Mouse (Mus musculus) forelimb bud, embryonic 11.5 days (tissue): ENCODE measurements around the gene Akap8l.

Experiments
- DNase-seq: peaks from one replicate; pipeline ENCODE4 v3.0.0-alpha.2; 2012; ENCODE audit warnings: low read depth, low spot score

Gene Akap8l

DNA sequence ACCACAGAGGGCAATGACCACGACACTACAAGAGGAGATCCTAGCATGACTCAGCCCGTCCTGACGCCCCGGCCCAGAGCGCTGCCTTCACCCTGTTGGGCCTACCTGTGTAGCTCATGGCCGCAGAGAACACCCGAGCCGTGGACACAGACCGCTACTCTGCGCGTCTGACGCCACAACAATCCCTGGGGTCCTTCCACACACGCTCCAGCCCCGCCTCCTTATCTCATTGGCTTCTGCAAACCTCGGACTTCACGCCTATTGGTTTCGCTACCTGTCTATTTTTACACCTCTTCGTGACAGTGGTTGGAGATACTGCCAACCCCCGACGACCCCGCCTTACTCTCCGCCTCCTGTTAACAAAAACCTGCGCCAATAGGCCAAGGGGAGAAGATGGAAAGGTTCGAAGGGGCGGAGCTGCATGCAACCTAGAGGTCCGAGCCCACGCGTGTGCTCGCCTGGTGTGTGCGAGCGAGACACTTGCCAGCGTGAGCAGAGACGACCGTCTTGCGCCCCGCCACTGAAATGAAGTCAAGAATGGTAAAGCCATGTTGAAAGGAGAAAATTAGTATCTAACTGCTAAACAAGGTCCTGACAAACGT is at the start of gene Akap8l:
Gene Akap8l, minus strand, starts transcription at position 226 of the 602 bp plus-strand sequence.
- DNase-seq: peak; percentile 97

DNA sequence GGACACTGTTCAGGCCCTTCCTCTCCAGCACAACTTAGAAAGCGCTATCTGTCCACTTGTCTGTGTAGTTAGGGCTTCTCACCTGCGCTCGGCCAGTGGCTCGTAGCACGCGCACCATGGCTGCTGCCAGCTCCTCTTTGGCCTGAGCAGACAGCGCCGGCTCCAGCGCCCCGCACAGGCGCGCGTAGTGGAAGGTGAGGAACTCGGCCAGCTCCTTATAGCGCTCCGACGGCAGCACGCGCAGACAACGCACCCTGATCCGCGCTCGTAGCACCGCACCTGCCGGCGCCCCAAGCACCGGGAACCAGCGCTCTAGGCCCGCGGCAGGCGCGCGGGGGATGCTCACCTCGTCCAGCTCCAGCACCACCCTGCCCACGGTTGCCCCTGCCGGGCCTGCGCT is 45.9 kb upstream of the Akap8l start:
- no peak for DNase-seq

DNA sequence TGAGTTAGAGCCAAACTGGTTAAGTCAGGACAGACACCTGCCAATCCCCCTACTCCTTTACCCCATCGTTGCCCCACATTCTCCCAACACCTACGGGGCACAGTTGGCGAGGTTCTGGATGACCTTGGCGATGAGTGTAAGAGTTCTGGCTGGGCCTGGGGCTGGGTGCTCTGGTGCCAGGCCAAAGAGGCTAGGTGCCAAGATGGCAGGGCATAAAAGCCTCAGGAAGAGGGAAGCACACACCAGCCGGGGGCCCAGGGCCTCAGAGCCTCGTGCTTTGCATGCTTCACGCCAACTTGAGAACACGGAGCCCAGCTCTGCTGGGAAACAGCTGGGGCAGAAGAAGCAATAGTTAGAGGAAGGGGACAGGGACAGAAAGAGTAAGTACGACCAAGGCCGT is 43.5 kb upstream of the Akap8l start:
- DNase-seq: no peak

DNA sequence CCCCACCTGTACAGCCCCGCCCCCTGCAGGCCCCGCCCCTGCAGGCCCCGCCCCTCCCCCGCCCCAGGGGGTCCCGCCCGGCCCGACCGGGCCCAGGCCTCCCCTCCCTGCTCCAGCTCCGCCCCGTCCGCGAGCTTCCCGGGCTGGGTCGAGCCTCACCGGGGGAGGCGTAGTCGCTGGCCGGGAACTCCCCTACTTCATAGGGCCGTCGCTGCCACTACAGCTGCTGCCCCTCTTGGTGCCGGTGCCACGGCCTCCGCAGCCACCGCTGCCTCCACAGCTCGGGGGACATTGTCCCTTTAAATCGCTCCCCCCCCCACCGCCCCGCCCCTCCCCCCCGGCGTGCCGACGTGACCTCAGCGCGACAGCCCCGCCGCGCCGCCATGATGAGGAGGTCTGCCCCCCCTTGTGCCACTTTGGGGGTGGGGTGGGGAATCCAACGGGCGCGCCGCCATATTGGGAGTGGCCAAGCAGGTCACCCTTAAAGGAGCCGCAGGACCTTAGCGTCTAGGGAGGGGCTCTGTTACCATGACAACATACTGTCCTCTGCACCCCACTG is 38.8 kb upstream of the Akap8l start, which contains the start of gene Wiz:
Gene Wiz, minus strand, starts transcription at position 339 of the 559 bp plus-strand sequence.
- DNase-seq: peak; percentile 85

DNA sequence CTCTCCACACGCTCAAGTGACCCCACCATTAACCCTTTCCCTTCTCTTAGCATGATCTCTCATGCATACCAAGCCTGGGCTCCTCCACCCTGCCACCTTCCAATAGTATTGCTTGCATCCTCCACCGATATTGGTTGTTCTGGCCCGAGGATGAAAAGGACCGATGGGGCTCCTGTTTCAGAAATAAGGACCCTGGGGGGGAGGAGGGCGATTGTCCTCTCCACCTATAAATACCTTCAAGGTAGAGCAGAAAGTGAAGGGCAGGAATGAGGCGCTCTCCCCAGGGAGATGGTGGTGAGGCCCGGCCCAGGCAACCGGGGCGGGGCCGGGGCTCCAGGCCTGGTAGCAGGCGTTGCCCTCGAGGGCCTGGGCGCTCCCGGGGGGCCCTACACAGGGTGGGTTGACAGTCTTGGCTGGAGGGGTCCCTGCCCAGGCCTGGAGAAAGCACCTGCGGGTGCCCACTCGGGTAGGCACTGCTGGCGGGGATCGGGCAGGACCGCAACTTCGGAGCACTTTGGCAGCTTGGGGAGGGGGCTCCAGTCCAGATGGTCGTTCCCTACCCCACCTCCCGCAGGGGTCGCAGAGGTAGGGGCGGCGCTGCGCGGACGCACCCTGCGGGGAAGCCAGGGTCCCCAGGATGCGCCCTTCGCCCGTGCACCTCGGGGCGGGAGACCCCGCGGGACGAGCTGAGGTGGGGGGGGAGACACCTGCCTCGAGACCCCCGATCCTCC is 38.1 kb upstream of the Akap8l start:
- DNase-seq: no peak

DNA sequence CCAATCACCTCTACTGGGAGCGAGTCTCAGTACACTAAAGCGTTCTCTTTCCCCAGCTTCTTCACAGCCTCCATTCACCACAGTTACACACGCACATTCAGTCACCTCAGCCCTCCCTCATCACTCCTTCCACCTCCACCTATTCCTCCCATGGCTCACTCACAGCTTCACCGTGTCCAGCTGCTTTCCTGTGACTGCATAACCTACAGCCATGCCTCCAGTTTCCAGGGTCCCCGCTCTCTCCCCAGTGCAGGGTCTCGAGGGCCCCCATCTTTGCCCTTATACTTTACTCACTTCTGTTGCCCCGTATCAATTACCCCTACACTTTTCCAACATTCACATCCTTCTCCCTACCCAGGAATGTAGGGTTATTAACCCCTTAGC is 37.6 kb upstream of the Akap8l start:
- DNase-seq: no peak

DNA sequence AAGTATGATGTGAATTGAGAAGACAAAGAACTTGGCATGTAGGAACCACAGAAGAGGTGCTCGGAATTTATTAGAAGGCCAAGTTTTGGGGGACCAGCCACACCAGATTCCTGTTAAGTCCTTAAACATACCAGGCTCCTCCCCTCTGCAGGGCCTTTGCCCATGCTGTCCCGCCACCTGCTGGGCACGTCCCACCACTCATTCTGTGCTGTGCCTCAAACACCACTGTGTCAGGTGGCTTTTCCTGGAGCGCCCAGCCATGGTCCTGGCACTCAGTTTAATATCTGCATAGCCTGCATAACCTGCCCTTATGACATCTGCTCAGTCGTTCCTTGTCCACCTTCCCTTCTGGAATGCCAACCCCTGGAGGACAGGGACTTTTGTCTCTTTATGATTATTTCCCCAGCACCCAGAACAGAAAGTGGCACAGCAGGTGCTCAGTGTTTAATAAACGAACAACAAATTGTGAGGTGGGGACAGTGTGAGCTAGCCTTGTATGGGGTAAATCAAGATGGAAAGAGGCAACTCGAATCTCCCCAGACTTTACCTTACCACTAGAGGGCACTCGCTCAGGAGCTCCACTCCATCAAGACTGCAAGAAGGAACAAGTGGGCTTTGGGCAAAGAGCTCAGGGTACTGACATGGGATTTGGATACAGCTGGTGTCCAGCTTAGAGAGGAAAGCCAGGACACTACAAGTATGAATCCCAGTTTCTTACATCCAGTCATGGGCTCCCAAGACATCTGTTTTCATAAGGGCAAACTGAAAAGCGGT is 36.4 kb upstream of the Akap8l start:
- DNase-seq: no peak

DNA sequence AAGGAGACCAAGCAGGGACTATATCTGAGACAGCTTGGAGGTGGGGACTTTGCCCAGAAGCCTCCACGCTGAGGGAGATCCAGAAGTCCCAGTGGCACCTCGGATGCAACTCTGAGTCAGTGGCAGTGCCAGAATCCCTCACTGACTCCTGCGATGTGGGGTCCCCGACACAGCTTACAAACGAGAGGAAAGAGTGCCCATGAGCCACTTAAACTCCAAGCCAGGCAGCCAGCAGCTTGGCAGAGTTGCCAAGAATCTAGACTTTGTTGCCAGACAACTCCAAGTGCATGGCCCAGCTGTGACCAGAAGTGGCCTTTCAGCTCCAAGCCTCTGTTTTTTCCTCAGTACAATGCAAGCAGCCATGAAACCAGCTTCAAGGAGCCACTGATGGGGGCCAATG is 33.3 kb upstream of the Akap8l start:
- DNase-seq: no peak

DNA sequence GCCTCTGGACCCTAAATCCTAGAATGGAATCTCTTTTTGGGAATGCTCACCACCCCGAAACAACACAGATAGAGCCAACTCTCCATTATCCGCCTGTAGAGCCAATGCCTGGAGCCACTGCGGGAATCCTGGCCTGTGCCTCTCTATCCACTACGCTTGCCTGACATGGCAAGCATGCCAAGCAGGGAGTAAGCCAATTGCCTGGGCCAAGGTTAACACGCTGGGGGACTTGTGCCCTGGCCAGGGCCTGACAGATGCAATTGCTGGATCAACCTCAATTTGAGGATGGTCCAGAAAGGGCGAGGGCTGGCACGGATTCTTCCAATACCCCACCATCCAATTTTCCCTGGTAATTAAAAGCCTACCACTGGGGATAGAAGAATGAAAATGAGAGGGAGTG is 32.2 kb upstream of the Akap8l start:
- DNase-seq: no peak

DNA sequence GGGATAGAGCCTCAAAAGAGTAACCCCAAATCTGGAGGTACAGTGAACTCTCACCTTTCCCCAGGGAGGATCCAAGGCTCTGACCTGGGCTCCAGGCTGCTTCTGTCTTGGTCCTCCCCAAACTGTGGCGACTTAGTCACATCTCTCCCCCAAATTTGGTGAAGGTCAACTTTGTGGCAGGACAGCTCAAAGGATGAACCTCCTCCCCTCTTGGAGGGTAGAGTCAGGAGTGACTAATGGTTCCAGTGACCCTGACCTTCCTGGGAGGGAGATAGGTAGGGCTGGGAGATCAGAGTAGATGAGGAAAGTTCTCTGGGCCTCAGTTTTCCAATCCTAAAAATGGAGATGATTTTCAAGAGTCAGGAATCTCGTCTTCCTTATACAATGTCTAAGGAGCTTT is 28.4 kb upstream of the Akap8l start:
- no peak for DNase-seq

DNA sequence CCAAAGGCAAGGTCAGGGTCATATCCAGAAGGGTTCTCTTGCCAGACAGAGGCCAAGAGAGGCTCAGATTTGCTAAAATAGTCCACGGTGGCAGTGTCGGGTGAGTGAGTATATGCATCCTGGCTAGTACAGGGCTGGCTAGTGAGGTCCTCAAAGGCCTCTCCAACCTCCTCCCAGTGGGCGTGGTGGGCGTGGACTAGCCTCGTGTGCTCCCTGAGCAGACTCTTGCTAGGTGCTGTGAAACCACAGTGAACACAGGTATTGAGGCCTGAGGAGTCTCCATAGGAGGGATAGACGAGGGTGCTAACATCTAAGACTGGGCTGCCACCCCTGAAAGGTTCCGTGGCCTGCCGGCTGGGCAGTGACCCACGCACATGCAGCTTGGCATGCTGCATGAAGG is 26.7 kb upstream of the Akap8l start:
- no peak for DNase-seq

DNA sequence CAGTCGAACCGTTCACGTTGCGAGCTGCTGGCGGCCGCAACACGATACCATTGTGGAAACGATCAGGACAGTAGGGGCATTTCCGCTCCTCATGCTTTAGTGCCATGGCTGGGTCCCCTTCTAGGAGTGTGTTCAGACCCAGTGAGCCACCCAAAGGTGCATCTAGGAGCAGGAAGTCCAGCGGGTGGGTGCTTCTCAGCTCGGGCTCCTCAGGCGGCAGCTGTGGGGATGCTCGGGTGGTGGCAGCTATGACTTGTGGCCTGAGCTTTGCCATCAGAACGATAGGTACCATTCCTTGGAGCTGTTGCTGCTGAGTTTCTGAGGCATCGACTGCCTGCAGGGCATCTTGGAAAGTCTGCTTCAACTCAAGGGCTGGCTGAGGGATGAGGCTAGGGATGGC is 26.1 kb upstream of the Akap8l start:
- DNase-seq: no peak

DNA sequence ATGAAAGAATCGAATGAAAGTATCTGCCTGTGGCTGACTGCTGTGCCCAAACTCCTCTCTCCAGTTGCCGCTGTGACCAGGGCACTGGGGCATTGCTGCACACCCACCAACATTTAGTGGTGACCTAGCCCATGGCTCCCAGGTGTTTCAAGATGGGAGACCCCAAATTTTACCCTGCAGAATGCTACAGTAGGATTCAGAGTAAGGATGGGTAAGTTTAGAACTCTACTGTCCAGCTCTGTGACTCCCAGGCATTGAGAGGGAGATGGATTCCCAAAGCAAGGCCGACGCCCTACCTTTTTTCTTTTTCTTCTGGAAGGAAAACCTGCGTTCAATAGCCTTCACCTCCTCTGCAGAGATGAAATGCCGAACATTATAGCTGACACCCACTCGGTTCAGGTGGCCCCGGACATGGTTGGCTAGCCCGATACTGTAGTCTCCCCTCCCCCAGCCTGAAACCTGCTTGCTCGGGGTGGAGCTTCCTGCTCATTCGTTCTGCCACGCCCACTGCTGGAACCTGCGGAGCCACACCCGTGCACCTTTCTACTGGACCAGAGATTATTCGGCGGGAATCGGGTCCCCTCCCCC is 18.7 kb upstream of the Akap8l start:
- no peak for DNase-seq

DNA sequence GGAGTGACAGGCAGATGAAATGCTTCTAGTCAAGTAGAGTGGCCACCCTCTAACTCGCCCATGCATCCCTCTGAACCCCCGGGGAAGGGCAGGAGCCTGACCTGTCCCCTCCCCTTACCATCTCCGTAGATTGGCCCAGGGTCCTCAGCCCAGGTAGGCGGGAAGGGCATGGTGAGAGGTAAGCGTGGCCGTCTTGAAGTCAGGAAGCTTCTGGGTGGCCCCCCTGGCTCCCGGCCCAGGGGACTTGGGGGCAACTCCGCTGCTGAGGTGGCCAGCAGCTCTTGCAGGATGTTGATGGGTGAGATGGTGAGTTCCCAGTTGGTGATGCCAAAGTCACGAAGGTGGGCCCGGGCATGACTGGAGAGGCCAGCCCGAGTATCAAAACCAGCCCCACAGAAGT is 17.3 kb upstream of the Akap8l start:
- DNase-seq: no peak

DNA sequence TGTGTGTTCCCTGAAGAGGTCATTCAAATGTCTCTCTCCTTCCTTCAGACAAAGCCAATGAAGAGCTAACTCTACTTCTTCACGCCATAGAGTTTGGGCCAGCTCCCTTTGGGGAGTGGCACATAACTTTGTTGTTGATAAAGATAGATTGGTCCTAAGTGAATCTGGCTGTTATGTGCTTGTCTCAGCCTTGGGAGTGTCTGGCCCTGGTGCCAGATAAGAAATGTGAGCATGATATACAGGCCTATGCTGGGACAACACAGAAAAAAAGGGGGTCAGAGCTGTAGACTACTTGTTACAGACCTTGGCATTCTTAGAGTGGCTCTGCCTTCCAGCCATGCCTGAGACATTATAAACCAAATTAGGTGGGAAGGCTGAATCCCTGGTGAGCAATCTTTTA is 14.9 kb upstream of the Akap8l start:
- DNase-seq: no peak

DNA sequence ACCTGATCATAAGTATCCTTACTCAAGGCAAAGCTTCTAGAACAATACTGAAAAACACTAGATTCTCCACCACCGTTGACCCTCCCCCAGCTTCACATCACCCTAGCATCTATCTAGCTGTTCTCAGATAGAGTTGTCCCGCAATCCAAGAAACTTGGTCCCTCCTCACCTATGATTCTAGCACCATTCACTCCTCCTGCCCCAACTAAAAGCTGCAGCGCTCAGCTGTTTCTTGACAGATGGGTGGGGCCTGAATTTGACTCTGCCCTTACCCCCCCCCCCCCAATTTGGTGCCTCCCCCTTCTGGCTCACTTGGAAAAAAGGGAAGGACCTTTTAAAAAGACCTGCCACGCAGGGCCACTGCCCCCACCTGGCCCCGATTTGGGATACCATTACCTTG is 14.4 kb upstream of the Akap8l start:
- no peak for DNase-seq

DNA sequence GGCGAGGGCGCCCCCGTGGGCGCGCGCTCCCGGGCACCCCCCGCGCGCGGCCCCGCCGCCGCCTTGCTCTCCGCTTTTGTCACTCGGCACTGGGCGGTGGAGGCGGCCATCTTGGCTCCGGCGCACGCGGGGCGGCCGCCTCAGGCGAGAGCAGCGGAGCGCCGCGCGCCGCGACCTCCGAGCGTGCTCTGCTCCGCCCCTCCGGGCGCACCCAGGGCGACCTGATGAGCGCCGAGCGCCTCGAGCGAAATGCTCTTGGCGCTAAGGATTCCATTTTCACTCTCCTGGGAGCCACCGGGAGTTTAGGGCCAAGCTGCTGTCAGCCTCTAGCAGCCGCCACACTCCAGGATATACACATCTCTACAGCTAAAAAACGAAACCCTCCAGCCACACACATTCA is 13.9 kb upstream of the Akap8l start:
- peak; percentile 94 for DNase-seq

DNA sequence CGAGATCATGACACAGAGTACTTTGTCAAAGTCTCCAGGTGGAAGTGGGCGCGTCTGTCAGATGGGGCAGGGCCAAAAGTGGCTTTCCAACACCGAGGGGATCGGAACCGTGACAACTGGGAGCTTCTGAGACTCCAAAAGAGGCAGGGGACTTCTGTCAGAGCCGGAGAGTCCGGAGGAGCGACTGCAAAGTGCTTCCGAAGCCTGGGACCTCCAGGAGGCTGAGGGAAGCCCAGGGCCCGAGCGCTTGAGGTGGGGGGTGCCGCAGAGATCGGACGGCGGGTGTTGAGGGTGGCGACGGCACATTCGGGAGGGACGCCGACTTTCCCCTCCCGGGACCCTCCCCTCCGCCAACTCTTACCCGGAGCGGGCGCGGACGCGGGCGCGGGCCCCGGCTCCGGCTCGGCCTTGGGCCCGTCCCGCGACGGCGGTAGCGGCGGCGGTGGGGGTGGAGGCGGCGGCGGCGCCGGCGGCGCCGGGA is 13.5 kb upstream of the Akap8l start:
- no peak for DNase-seq

DNA sequence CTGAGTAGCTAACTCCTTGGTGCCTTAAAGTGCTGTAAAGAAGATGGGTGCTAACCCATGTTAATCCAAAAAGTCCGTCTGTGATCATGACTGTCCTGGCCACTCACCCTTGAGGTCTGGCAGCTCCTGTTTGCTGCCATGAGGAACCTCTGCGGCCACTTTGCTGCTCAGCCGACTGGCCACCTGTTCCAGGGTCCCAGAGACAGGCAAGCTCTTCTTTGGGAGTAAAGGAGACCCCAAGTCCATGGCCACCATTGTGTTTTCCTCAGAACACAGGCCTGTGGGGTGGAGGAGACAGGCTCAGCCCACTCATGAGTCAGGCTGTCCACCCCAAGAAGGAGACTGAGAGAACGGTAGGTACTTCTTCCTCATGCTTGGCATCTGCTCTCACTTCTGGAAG is 12.3 kb upstream of the Akap8l start:
- DNase-seq: no peak

DNA sequence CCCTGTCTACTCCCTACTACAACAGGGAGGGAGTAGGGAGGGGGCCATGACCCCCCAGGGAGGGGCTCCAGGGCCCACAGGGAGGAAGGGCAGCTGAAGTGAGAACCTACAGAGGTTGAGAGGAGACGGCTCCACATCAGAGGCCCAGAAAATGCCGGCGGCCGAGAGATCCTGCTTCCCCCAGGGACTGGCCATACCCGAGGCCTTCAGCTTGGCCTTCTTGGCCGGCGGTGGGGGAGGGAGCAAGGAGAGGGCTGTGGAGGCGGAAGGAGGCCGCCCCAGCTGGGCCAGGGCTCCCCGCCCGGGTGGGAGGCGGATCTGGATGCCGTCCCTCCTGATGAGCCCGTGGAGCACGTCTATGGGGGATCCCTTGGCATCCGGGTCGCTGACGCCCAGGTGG is 9.5 kb upstream of the Akap8l start:
- no peak for DNase-seq

DNA sequence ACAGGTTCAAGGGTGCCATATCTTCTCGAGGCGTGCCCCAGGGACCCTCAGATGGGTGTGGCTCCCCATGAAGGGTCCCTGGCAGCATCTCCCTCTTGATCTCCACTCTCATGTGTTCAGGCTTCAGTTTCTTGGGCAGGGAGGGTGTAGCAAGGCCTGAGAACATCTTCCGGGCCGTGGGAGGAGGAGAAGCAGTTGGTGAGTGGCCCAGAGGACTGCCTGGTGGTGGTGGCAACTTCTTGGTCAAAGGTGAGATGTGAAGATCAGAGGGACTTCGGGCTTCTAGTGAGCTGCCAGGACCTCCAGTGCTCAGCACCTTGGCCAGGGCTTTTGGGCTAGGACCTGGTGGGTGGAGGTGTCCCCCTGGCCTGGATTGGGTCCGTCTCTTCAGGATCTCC is 8.5 kb upstream of the Akap8l start:
- DNase-seq: no peak
